Mouse (Mus musculus) CH12.LX (cell line): ENCODE measurements at regions not wholly inside any gene's neighbourhood (a gene's known extent, or its start where the extent isn't known, plus 50 kb on each side); places are given as distances from the start of the nearest gene placed in this dataset.

Experiments used
- DNase-seq: peaks from one replicate; pipeline ENCODE4 v3.0.0-alpha.2; 2013; ENCODE audit errors: extremely low read depth
- H3K27ac ChIP-seq: 2 replicates; pipeline ENCODE4 v1.5.1; 2012; ENCODE audit warnings: low read depth, mild to moderate bottlenecking, control low read depth, moderate library complexity; ENCODE audit not compliant: insufficient read depth
- H3K27me3 ChIP-seq: replicated peaks from 2 replicates; pipeline ENCODE3; 2012; ENCODE audit warnings: inconsistent platforms
- H3K36me3 ChIP-seq, 2 experiments: replicated peaks in 1 of 2; 2 replicates each; pipeline versions ENCODE3 to v1.6.1; 2012; ENCODE audit warnings: inconsistent platforms in 1 of 2, low read length in 1 of 2, mild to moderate bottlenecking in 1 of 2, mixed read lengths in 1 of 2, moderate library complexity in 1 of 2; ENCODE audit not compliant: control insufficient read depth in 1 of 2, insufficient read depth in 1 of 2
- H3K4me1 ChIP-seq, 2 experiments: 2 replicates each; pipeline ENCODE4 v1.6.1; 2012; ENCODE audit warnings: inconsistent platforms in 1 of 2, moderate library complexity in 1 of 2; ENCODE audit not compliant: insufficient read depth in 2 of 2, control insufficient read depth in 1 of 2
- H3K4me2 ChIP-seq: 2 replicates; pipeline ENCODE4 v1.6.1; 2012; ENCODE audit warnings: low read depth, mild to moderate bottlenecking, control low read depth; ENCODE audit not compliant: poor library complexity, insufficient read depth, severe bottlenecking
- H3K4me3 ChIP-seq, 3 experiments: fragments of 150-350 bp in 1 of 3; sonication (generic) in 1 of 3; replicated peaks in 1 of 3; 2 replicates each; pipeline versions ENCODE3 to v1.5.1; 2011 to 2012; ENCODE audit warnings: low read depth in 2 of 3, low read length in 2 of 3, mild to moderate bottlenecking in 2 of 3, moderate library complexity in 2 of 3, control low read depth in 1 of 3, improper control_type of control experiment in 1 of 3, inconsistent platforms in 1 of 3, mixed read lengths in 1 of 3; ENCODE audit not compliant: poor library complexity in 1 of 3
- H3K79me2 ChIP-seq: replicated peaks from 2 replicates; pipeline ENCODE4 v1.6.1; 2012; ENCODE audit warnings: mild to moderate bottlenecking, moderate library complexity; ENCODE audit not compliant: control insufficient read depth, poor library complexity, insufficient read depth, severe bottlenecking; ENCODE audit errors: extremely low read depth
- H3K9ac ChIP-seq: 2 replicates; pipeline ENCODE4 v1.6.1; 2012; ENCODE audit warnings: low read depth, mild to moderate bottlenecking, control low read depth, moderate library complexity; ENCODE audit not compliant: insufficient read depth
- H3K9me3 ChIP-seq: replicated peaks from 2 replicates; pipeline ENCODE3; 2012; ENCODE audit warnings: low read length, inconsistent platforms, mixed read lengths
- CHD1 ChIP-seq: IDR thresholded peaks from 2 replicates; pipeline ENCODE4 v1.6.1; 2012; ENCODE audit warnings: low read depth, low read length, improper control_type of control experiment, inconsistent platforms
- CHD2 ChIP-seq: IDR thresholded peaks from 2 replicates; pipeline ENCODE4 v1.6.1; 2011; ENCODE audit warnings: low read length, improper control_type of control experiment
- CTCF ChIP-seq, 2 experiments: IDR thresholded peaks in 1 of 2; conservative IDR thresholded peaks in 1 of 2; 2 replicates each; pipeline ENCODE4 v1.5.1; 2011 to 2012; ENCODE audit warnings: low read depth in 2 of 2, low read length in 2 of 2, improper control_type of control experiment in 1 of 2, inconsistent platforms in 1 of 2, mild to moderate bottlenecking in 1 of 2, moderate library complexity in 1 of 2
- E2F4 ChIP-seq: IDR thresholded peaks from 2 replicates; pipeline ENCODE4 v1.6.1; 2011; ENCODE audit warnings: low read depth, low read length, improper control_type of control experiment; ENCODE audit not compliant: insufficient replicate concordance
- ELF1 ChIP-seq: IDR thresholded peaks from 2 replicates; pipeline ENCODE4 v1.6.1; 2014; ENCODE audit warnings: low read depth, mild to moderate bottlenecking, inconsistent platforms, low read length, improper control_type of control experiment
- EP300 ChIP-seq: IDR thresholded peaks from 2 replicates; pipeline ENCODE4 v1.6.1; 2011; ENCODE audit warnings: low read length, improper control_type of control experiment
- ETS1 ChIP-seq: conservative IDR thresholded peaks from 2 replicates; pipeline ENCODE4 v1.6.1; 2012; ENCODE audit warnings: low read depth, mild to moderate bottlenecking, inconsistent platforms, low read length, improper control_type of control experiment, moderate library complexity
- GABPA ChIP-seq: IDR thresholded peaks from 2 replicates; pipeline ENCODE4 v1.6.1; 2012; ENCODE audit warnings: low read depth, low read length, improper control_type of control experiment, inconsistent platforms; ENCODE audit not compliant: insufficient replicate concordance
- HCFC1 ChIP-seq: IDR thresholded peaks from 2 replicates; pipeline ENCODE4 v1.6.1; 2012; ENCODE audit warnings: low read depth, mild to moderate bottlenecking, inconsistent platforms, low read length, improper control_type of control experiment
- JUN ChIP-seq: IDR thresholded peaks from 2 replicates; pipeline ENCODE4 v1.6.1; 2011; ENCODE audit warnings: low read depth, mild to moderate bottlenecking, low read length, improper control_type of control experiment, moderate library complexity; ENCODE audit not compliant: insufficient read depth
- JUND ChIP-seq: conservative IDR thresholded peaks from 2 replicates; pipeline ENCODE4 v1.6.1; 2011; ENCODE audit warnings: low read depth, low read length, improper control_type of control experiment
- MAFK ChIP-seq: IDR thresholded peaks from 2 replicates; pipeline ENCODE4 v1.6.1; 2011; ENCODE audit warnings: low read length, improper control_type of control experiment; ENCODE audit not compliant: insufficient replicate concordance
- MAX ChIP-seq: IDR thresholded peaks from 2 replicates; pipeline ENCODE4 v1.6.1; 2011; ENCODE audit warnings: low read length, improper control_type of control experiment
- MAZ ChIP-seq: IDR thresholded peaks from 2 replicates; pipeline ENCODE4 v1.6.1; 2012; ENCODE audit warnings: low read depth, mild to moderate bottlenecking, inconsistent platforms, low read length, improper control_type of control experiment, moderate library complexity
- MEF2A ChIP-seq: IDR thresholded peaks from 2 replicates; pipeline ENCODE4 v1.6.1; 2014; ENCODE audit warnings: low read depth, mild to moderate bottlenecking, inconsistent platforms, low read length, improper control_type of control experiment, borderline replicate concordance
- MXI1 ChIP-seq: IDR thresholded peaks from 2 replicates; pipeline ENCODE4 v1.6.1; 2011; ENCODE audit warnings: mild to moderate bottlenecking, low read depth, low read length, improper control_type of control experiment
- NELFE ChIP-seq: IDR thresholded peaks from 2 replicates; pipeline ENCODE4 v1.6.1; 2011; ENCODE audit warnings: low read depth, low read length, improper control_type of control experiment
- NRF1 ChIP-seq: IDR thresholded peaks from 2 replicates; pipeline ENCODE4 v1.6.1; 2014; ENCODE audit warnings: low read depth, mild to moderate bottlenecking, inconsistent platforms, low read length, improper control_type of control experiment, moderate library complexity
- PAX5 ChIP-seq: IDR thresholded peaks from 2 replicates; pipeline ENCODE4 v1.6.1; 2012; ENCODE audit warnings: low read length, inconsistent platforms, mixed read lengths
- POLR2A ChIP-seq: IDR thresholded peaks from 2 replicates; pipeline ENCODE4 v1.6.1; 2011; ENCODE audit warnings: low read depth, mild to moderate bottlenecking, improper control_type of control experiment, low read length
- POLR2AphosphoS2 ChIP-seq: IDR thresholded peaks from 2 replicates; pipeline ENCODE4 v1.6.1; 2011; ENCODE audit warnings: low read depth, low read length, improper control_type of control experiment
- RAD21 ChIP-seq: IDR thresholded peaks from 2 replicates; pipeline ENCODE4 v1.6.1; 2011; ENCODE audit warnings: low read depth, mild to moderate bottlenecking, low read length, improper control_type of control experiment, moderate library complexity
- RCOR1 ChIP-seq: conservative IDR thresholded peaks from 2 replicates; pipeline ENCODE4 v1.6.1; 2012; ENCODE audit warnings: low read depth, mild to moderate bottlenecking, inconsistent platforms, low read length, improper control_type of control experiment
- SIN3A ChIP-seq: IDR thresholded peaks from 2 replicates; pipeline ENCODE4 v1.6.1; 2012; ENCODE audit warnings: low read length, improper control_type of control experiment, inconsistent platforms
- TBP ChIP-seq: conservative IDR thresholded peaks from 2 replicates; pipeline ENCODE4 v1.6.1; 2011; ENCODE audit warnings: low read depth, low read length, improper control_type of control experiment
- UBTF ChIP-seq: IDR thresholded peaks from 2 replicates; pipeline ENCODE4 v1.6.1; 2012; ENCODE audit warnings: low read depth, mild to moderate bottlenecking, inconsistent platforms, low read length, improper control_type of control experiment, moderate library complexity
- ZC3H11A ChIP-seq: IDR thresholded peaks from 2 replicates; pipeline ENCODE4 v1.6.1; 2012; ENCODE audit warnings: low read depth, mild to moderate bottlenecking, inconsistent platforms, low read length, improper control_type of control experiment
- ZKSCAN1 ChIP-seq: IDR thresholded peaks from 2 replicates; pipeline ENCODE4 v1.6.1; 2012; ENCODE audit warnings: low read depth, inconsistent platforms, low read length, improper control_type of control experiment, borderline replicate concordance
- ZMIZ1 ChIP-seq: IDR thresholded peaks from 2 replicates; pipeline ENCODE4 v1.6.1; 2012; ENCODE audit warnings: low read depth, mild to moderate bottlenecking, inconsistent platforms, low read length, improper control_type of control experiment
- ZNF384 ChIP-seq: IDR thresholded peaks from 2 replicates; pipeline ENCODE4 v1.6.1; 2012; ENCODE audit warnings: low read depth, low read length, improper control_type of control experiment, inconsistent platforms
- dilution Hi-C: fragments of 300-500 bp; cut with MboI; formaldehyde crosslinking; loops from 2 replicates; pipeline ENCODE4 v1.14.3; 2020; ENCODE audit warnings: low sequenced_read_pairs; ENCODE audit not compliant: extremely low pct_unique_long_range_greater_than_20kb, extremely low pct_ligation_motif_present
- in situ Hi-C: fragments of 300-500 bp; cut with MboI; formaldehyde crosslinking; loops from 3 replicates; pipeline ENCODE4 v1.14.3; 2019; ENCODE audit warnings: low sequenced_read_pairs, low pct_ligation_motif_present, low pct_unique_long_range_greater_than_20kb, mixed read lengths

DNA sequence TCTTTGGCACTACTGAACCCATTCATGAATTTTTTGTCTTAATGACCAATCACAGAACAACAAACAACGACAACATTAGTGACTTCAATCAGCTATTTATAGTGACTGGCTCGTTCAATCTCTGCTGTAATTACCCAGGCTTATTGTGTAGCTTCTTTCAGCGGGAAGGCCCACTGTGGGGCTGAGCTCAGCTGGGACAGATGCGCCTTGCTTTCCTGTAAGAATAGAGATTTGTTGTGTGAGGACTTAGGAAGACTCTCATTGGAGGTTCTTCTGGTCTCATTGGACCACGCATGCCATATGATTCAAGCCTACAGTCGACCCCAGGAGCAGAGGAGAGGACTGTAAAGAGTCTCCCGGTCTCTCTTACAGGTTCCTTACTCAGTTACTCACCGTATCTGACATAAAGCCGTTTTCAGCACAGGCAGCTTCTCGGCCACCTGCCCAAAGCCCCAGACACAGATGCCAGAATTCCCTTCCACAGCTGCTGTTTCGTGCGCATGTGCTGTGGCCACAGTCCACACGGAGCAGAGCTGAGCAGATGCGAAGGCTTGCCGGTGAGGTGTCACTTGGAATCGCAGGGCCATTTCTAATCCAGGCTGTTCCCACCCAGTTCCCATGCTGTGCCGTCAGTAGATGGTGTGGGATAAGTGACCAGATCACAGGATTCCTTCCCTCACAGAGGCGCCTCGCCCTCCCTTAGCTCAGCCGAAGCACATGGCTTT lies 145.5 kb upstream of the Frmd6 start:
- dilution Hi-C loops: no loop called here
- Histone ChIP-seq H3K4me2 (no peak overlapping the region), H3K36me3 (no peaks in the 10 kb centered on the region), H3K4me1 (peaks cover 5 to 18% of the 10 kb centered on the region in 2 experiments; a peak in 3 of 4 replicates), H3K4me3 (no peak overlapping the region), H3K9me3 (no peaks in the 10 kb centered on the region), H3K27ac (no peak overlapping the region), H3K27me3 (no peaks in the 10 kb centered on the region), H3K79me2 (no peaks in the 10 kb centered on the region), H3K9ac (no peak overlapping the region)
- in situ Hi-C loops: no loop called here
- no peak for DNase-seq
- no peak for TF ChIP-seq SIN3A
- TF ChIP-seq MAZ: no peak
- no peak for TF ChIP-seq MAX
- no peak for TF ChIP-seq ZKSCAN1
- TF ChIP-seq RCOR1: no peak
- no peak for TF ChIP-seq POLR2A
- no peak for TF ChIP-seq MEF2A
- no peak for TF ChIP-seq ZNF384
- TF ChIP-seq UBTF: no peak
- TF ChIP-seq CHD1: no peak
- TF ChIP-seq MXI1: no peak
- TF ChIP-seq NELFE: no peak
- no peak for TF ChIP-seq POLR2AphosphoS2
- TF ChIP-seq ETS1: no peak
- TF ChIP-seq ZC3H11A: no peak
- TF ChIP-seq E2F4: no peak
- TF ChIP-seq HCFC1: no peak
- no peak for TF ChIP-seq ELF1
- TF ChIP-seq PAX5: no peak
- TF ChIP-seq MAFK: no peak

DNA sequence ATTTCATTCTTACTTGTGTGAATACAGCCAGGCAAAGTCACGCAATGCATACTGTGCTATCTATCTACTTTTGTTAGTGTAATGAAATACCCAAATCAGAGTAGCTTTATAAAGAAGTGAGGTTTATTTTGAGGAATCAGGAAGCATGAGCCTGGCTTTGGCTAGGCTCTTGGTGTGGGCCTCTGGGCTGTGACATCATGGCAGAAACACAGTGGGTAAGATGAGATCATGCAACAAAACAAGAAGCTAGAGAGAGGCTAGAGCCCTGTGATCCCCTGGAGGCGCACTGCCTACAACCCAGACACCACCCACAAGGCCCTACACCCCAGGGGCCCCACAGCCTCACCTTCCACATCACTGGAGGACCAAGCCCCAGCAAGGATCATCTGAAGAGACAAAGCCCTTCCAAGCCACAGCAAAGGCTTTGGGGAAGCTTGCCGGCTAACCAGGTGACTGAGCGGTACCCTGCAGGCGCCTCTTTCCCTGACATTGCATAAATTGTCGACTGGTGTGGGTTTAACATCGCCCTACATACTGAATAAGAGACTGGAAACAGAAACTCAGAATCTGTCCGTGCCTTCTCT lies 143.8 kb upstream of the Frmd6 start:
- in situ Hi-C loops: no loop called here
- Histone ChIP-seq H3K4me3 (no peak overlapping the region), H3K27me3 (no peaks in the 10 kb centered on the region), H3K9ac (no peak overlapping the region), H3K27ac (no peak overlapping the region), H3K36me3 (no peaks in the 10 kb centered on the region), H3K4me2 (no peak overlapping the region), H3K9me3 (no peaks in the 10 kb centered on the region), H3K79me2 (no peaks in the 10 kb centered on the region), H3K4me1 (peaks cover 5 to 18% of the 10 kb centered on the region in 2 experiments; a peak in 3 of 4 replicates)
- dilution Hi-C loops: no loop called here
- DNase-seq: peak; percentile 42
- TF ChIP-seq MAFK (no peak), CTCF (conservative IDR thresholded peaks at IDR 0.05 in 1 of 2, IDR thresholded peaks at IDR 0.05 in 1 of 2; ENCODE audit: low read depth in 2 of 2, low read length in 2 of 2) (0 out of 4 replicates have a peak, but pooled peaks of 1 of the 2 experiments have one; percentile 1), HCFC1 (no peak), ZNF384 (no peak), EP300 (peak; percentile 59), ELF1 (peak; percentile 44; the same call in 1 of the 2 replicates), PAX5 (no peak), GABPA (no peak), NELFE (no peak), ETS1 (peak; percentile 44), MAX (no peak), MAZ (no peak), CHD1 (no peak), MEF2A (peak; percentile 66; the same call in 1 of the 2 replicates), CHD2 (no peak), RCOR1 (no peak), TBP (no peak), JUN (peak; percentile 58; the same call in 1 of the 2 replicates), RAD21 (no peak), JUND (0 out of 2 replicates have a peak, but pooled peaks have one; percentile 29), ZMIZ1 (no peak), NRF1 (0 out of 2 replicates have a peak, but pooled peaks have one; percentile 2)
